Mouse (Mus musculus) induced T-regulatory cell, adult 2 months (primary cell): Measurements from ENCODE around the gene Fhl5.
"Not testable (repeated sequence)": the region's sequence is repeated elsewhere in the genome, so short reads cannot be mapped to it uniquely, and the experiment has no call there.

ENCODE experiments used
- DNase-seq: peaks from one replicate; pipeline ENCODE4 v3.0.0-alpha.2; 2012; ENCODE audit warnings: low read depth

Gene Fhl5

DNA sequence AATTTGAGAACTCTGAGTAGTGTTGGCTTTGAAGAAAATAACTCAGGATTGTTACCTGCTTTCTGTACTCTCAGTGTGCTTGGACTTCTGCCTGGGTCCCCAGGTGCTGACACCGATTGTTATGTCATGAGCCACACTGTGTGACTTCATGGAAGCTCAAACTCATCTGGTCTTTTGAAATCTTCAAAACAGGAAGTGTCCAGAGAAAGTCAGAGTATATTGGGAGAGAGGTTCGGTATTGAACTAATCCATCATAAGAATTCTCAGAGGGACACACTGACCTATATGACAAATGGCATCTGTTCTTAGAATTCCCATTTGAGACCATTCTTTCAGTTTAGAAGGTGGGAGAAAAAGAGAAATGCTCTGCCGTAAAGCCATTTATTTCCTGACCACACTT lies at the start of gene Fhl5:
Fhl5 (minus strand) TSS at position 101 of the 400 bp plus-strand sequence.
- no peak for DNase-seq

DNA sequence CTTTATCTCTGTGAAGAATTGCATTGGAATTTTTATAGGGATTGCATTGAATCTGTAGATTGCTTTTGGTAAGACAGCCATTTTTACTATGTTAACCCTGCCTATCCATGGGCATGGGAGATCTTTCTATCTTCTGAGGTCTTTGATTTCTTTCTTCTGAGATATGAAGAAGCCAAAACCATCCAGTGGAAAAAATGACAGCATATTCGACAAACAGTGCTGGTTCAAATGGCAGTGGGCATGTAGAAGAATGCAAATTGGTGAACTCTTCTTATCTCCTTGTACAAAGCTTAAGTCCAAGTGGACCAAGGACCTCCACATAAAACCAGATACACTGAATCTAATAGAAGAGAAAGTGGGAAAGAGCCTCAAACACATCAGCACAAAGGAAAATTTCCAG lies 42.3 kb upstream of the Fhl5 start:
- not testable (repeated sequence) for DNase-seq

DNA sequence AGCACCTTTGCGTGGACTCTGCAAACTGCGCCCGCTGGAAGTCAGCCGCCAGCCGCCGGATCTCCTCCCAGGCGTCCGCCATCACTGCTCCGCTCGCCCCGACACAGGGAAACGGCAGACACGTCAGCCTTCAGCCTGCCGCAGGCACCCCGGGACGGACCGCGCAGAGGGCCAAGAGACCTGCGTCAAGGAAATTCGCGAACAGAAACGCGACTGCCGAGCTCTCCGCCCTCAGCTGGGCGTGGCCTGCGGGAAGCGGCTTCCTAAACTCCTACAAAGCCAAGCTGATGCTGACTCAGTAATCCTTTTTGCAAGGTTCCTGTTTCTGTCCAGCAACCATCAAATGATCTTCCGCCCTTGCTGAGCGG lies 39.0 kb upstream of the Fhl5 start, which contains the start of gene Ufl1:
Ufl1 (minus strand) TSS at position 151 of the 368 bp plus-strand sequence.
- peak; percentile 94 for DNase-seq

DNA sequence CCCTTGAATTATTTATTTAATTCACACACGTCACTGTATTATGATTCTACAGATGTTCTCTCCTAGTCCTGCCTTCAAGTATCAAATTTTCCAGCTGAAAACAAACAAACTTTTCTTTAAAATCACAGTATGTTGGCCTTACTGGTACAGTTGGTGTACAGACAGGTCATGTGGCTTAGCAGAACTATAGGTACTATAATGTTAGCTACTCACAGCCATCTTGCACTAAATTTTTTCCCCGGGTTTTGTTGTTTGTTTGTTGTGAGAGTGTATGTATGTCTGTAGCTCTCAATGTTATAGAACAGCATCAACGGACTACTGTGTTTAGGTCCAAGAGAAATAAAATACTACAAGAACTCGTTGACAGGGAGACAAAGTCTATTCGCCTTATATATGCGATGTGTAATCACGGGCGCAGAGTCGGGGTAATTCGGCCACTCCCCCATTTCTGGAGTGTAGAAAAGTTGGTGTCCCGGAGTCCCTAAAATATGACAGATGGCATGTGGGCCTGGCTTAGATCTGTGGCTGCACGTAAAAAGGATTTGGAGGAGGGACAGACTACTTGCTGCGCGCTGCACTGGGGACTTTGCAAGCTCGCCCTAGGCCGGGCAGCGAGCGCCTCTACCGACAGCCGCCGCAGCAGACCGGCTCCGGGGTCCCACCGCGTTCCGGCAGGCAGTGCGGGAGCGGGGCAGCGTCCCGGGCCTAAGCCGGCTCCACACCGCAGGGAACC lies 38.4 kb upstream of the Fhl5 start:
- DNase-seq = no peak

DNA sequence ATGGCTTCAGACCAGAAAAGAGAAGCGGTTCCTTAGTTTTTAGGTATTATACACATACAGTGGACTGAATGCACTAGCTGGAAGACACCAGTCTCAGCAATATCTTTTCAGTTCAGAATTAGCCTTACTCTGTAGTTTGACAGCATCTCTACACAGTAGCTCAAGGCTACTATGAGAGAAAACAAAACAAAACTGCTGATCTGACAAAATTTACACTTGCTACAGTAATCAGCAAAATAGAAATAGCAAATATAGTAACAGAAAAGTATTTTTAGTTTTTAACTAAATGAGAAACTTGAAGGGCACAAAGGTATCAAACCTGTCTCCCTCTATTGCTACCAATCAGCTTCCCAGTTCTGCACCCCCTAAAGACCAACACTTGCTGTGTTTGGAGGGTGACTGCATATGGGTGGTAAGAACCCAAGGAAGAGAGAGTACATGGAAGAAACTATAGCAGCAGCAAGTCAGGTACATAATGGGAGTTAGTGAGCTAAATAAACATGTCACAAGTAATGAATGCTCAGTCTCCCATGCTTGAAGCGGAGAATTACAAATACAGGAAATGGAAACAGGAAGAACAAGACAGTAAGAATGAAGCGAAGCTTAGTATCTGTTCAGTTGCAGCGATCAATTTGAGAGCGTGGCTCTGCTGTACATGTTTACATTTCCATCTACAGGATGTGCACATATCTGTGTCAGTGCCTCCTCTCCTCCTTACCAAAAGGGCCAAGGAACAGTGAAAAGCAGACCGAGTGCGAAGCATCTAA lies 30.4 kb upstream of the Fhl5 start:
- no peak for DNase-seq

DNA sequence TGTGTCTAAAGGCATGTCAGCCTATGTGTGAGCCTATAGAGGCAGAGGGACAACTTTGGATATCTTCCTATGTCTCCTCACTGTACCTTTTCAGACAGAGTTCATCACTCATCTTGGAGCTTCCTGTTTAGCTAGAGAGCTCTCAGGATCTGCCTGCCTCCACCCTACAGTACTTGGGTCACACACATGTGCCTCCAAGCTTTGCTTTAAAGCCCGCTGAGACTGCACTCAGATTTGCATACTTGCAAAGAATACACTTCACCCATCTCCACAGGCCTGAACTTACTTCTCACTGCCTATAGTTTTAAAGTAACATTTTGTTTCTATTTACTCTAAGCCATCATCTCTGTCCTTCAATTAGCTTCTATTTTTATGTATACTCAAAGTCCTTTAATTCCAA lies 29.2 kb upstream of the Fhl5 start:
- no peak for DNase-seq

DNA sequence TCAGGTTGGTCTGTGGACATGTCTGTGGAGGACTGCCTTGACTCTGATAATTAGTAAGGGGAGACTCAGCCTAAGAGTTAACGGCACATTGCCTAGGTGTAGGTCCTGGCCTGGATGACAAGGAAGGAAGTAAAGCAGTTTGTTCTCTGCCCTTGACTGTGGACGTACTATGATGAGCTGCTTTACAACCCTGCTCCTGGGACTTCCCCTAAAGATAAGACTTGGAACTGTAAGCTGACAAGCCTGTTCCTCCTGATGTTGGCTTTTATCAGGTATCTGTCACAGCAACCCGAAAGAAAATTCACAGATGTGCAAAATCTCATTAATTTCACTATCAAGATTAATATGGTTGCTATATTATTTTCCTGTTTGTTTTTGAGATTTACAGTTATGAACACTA lies 24.5 kb upstream of the Fhl5 start:
- DNase-seq = no peak

DNA sequence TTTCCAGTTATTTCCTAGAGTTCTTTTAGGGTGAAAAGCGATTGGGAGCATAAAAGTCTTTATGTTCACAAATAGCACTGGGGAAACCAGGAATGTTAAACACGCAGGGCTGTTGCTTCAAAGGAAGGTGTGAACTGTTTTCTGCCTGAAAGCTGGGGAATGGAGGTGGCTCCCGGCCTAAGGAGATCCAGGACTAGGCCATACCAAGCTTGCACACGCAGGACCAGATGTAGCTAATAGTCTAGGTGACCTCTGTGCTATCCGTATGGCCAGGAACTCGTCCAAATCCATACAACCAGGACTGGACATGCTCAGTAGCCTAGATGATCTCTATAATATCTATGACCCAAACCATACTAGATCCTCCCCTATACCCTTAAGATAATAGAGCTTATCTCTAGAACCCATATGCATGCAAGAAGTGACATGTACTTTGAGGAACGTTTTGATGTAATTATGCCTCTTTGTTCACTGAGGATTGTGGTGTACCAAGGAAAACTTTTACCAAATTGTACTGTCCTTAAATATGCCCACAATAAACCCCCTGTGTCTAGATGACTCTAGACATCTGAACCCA lies 15.2 kb upstream of the Fhl5 start:
- DNase-seq = no peak

DNA sequence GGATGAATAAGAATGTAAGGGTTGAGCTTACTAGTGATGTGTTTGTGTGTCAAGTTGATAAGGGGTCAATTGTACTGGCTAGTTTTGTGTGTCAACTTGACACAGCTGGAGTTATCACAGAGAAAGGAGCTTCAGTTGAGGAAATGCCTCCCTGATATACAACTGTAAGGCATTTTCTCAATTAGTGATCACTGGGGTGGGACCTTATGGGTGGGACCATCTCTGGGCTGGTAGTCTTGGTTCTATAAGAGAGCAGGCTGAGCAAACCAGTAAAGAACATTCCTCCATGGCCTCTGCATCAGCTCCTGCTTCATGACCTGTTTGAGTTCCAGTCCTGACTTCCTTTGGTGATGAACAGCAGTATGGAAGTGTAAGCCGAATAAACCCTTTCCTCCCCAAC lies 7.0 kb downstream of the Fhl5 start:
- DNase-seq = not testable (repeated sequence)

DNA sequence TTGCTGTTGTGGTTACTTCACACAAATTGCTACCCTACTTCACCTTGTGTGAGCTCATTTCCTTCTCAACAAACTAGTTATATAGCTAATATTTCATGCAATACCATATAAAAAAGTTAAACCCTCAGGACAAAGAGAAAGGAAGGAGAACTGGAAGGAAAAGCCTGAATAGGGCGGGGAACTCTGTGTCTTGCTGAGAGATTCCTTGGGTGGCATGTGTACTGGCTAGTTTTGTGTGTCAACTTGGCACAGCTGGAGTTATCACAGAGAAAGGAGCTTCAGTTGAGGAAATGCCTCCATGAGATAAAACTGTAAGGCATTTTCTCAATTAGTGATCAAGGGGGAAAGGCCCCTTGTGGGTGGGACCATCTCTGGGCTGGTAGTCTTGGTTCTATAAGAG lies 8.9 kb downstream of the Fhl5 start:
- DNase-seq = not testable (repeated sequence)

DNA sequence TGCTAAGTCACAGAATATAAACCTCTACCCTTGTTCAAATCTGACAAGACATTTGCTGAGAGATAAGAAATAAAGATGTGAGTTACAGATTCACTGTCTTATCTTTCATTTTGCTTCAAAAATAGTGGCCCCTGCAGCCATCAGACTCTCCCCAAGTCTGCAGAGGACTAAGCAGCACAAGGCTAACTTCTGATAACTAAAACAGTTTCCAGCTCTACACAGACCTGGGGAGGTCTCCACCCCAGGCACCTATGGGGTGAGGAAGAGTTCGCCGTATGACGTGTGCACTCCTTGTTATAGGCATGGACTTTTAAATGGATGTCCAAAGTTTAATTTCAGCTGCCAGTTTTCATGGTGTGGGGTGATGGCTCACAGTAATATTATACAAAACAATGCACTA lies 10.1 kb downstream of the Fhl5 start:
- DNase-seq = no peak

DNA sequence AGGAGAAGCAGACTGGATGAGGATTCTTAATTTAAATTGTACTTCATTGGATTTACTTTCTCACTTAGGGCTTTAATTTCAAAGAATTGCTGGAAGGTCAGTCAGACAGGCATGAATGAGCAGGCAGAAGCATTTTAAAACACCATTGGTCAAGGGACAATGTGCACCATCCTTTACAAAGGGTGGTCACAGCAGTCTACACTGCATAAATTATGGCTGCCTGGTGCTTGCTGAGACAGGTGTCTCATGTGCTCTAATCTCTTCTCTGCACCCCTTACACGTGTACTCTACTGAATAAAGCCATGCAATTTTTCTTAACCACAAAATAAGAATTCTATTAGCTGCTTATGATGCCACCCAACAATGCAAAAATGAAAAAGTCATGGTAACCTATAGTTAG lies 15.1 kb downstream of the Fhl5 start:
- DNase-seq = no peak

DNA sequence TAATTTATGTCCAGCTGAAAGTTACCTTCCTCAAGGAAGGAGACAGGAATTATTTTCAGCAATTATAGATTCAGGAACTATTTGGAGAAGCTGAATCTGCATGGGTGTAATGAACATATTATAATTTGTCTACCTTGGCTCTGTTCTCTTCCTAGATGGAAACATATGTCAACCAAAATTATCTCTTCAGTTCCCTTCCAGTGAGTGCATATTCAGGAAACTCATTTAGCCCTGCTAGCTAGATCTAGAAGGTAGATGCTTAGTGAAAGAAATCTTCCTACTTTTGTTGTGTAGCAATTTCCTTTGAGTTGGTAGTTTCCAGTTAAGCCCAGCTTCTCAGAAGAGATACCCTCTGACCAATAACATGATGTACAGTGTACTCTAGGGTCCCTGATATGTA lies 20.7 kb downstream of the Fhl5 start:
- DNase-seq = no peak

DNA sequence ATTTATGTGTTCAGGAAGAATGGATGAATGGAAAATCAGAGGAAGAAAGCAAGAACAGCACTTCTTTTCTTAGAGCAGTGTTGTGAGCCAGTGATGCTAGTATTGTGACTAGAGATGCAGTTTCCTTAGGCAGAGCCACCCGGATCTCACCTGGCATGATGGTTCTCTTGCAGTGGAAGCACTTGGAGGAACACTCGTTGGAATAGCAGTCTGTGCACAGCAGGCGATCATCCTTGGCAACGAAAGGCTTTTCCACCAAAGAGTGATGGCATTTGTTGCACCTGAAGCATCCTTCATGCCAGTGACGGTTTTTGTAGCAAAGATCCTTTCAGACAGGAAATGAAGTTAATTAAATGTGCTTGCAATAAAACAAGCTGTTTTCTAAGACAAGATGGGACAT lies 29.2 kb downstream of the Fhl5 start:
- no peak for DNase-seq

DNA sequence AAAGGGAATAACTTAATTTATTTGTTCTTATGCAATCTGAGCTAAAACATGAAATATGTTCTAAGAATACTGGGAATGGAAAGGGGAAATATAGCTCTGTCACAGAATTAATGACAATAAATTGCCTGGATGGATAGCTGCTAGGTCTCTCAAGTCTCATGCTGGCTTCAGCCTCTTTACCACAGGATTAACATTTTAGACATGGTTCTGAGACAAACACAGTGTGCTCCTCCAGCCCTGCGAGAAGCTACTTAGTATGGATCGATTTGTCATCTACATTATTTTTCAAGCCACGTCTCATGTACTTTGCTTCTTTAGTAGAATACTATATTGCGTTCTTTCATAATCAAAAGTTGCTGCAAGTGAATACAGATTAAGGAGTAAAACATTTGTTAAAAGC lies 36.5 kb downstream of the Fhl5 start:
- DNase-seq = no peak

DNA sequence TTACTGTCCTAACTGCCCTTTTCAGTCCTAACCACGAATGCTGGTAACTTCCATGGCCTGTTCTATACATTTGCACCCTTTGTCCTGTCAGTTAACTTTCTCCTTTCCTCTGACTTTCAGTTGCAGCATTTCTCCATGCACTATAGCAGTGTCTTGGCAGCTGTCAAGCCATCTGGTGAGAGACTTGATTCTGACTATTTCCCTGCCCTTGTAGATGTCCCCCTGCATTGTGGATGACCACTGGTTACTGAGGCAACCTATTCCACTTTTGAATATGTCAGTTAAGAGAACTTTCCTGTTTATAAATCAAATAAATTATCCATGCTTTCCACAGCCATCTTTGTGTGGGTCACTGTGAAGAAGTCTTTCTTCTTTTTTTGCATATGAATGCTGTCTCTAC lies 45.4 kb downstream of the Fhl5 start:
- DNase-seq = no peak

DNA sequence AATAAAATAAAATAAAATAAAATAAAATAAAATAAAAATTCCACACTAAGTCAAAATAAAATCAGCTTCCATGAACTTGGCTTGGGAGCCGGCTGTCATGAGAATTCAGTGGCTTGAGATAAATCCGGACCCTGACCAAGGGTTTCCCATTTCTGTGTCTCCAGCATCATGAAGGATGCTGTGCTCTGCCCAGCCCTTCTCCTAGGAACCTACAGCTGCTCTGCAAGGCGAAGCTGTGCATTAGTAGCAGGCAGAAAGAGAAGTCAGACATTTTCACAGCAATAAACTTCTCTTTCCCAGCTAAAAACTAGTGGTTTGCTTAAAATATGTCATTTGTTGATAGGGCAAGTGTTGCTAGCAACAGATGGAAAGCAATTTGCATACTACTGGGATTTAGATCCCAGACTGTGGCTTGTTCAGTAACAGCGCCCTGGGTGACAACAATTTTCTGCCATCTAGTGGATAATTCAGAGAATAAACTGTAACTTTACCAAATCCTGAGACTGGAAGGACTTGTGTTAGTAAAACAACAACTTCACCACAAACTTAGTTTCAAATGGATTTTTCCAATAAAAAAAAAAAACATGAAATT lies 63.0 kb downstream of the Fhl5 start:
- DNase-seq = no peak
